Mouse (Mus musculus): ENCODE data around the gene Zc3h13. TPM values are rescaled to one million over a fixed set of nuclear protein-coding genes. Genes with fewer than 3 reads are reported as not detected.

Zc3h13 gene
- polyA plus RNA-seq, 1 experiment: 11.9 TPM

- no peak overlapping the region for H3K27ac ChIP-seq (ENCODE audit: insufficient read depth, low read depth, low read length)
- TF ChIP-seq CTCF (IDR thresholded peaks at IDR 0.05; ENCODE audit: extremely low read depth, insufficient read length, insufficient replicate concordance, low read depth, low read length): no peak
- no peak for TF ChIP-seq POLR2A (IDR thresholded peaks at IDR 0.05; ENCODE audit: low read depth, low read length)
Measured at GRCm38 (mm10) chr14:75323354-75323753, 39.2 kb downstream of the Zc3h13 start.

GRCm38 (mm10) chr14:75328062-75328461, 43.9 kb downstream of the Zc3h13 start:
- H3K36me3 ChIP-seq (ENCODE audit: control insufficient read depth, insufficient read depth, low read length): peaks cover 50% of the 10 kb centered on the region
- H3K27me3 ChIP-seq (ENCODE audit: control insufficient read depth, insufficient read depth, low read length): no peaks in the 10 kb centered on the region
- TF ChIP-seq POLR2A (IDR thresholded peaks at IDR 0.05; ENCODE audit: low read depth, low read length): no peak
- no peak for TF ChIP-seq CTCF (IDR thresholded peaks at IDR 0.05; ENCODE audit: extremely low read depth, insufficient read length, insufficient replicate concordance, low read depth, low read length)
- 75% methylated on average over 8 of the region's 8 CpGs for WGBS
- no peaks in the 10 kb centered on the region for H3K4me1 ChIP-seq (ENCODE audit: control insufficient read depth, insufficient read depth, insufficient read length, low read length)
- H3K27ac ChIP-seq (ENCODE audit: insufficient read depth, low read depth, low read length): no peak overlapping the region
- H3K4me3 ChIP-seq (ENCODE audit: low read depth, low read length): no peak overlapping the region

More at GRCm38 (mm10) chr14:75323354-75323753, 39.2 kb downstream of the Zc3h13 start:
- no peaks in the 10 kb centered on the region for H3K27me3 ChIP-seq (ENCODE audit: control insufficient read depth, insufficient read depth, low read length)
- no peak overlapping the region for H3K4me3 ChIP-seq (ENCODE audit: low read depth, low read length)
- H3K36me3 ChIP-seq (ENCODE audit: control insufficient read depth, insufficient read depth, low read length): peaks cover 39% of the 10 kb centered on the region
- no peaks in the 10 kb centered on the region for H3K4me1 ChIP-seq (ENCODE audit: control insufficient read depth, insufficient read depth, insufficient read length, low read length)
- WGBS: 98% methylated on average over 32 of the region's 32 CpGs

GRCm38 (mm10) chr14:75330621-75331020, 46.4 kb downstream of the Zc3h13 start:
- H3K4me1 ChIP-seq (ENCODE audit: control insufficient read depth, insufficient read depth, insufficient read length, low read length): no peaks in the 10 kb centered on the region
- 94% methylated on average over 6 of the region's 6 CpGs for WGBS
- H3K36me3 ChIP-seq (ENCODE audit: control insufficient read depth, insufficient read depth, low read length): peaks cover 40% of the 10 kb centered on the region
- no peak overlapping the region for H3K27ac ChIP-seq (ENCODE audit: insufficient read depth, low read depth, low read length)
- TF ChIP-seq CTCF (IDR thresholded peaks at IDR 0.05; ENCODE audit: extremely low read depth, insufficient read length, insufficient replicate concordance, low read depth, low read length) (peak; percentile 40; the same call in 1 of the 2 replicates), POLR2A (IDR thresholded peaks at IDR 0.05; ENCODE audit: low read depth, low read length) (no peak)
- H3K27me3 ChIP-seq (ENCODE audit: control insufficient read depth, insufficient read depth, low read length): no peaks in the 10 kb centered on the region
- no peak overlapping the region for H3K4me3 ChIP-seq (ENCODE audit: low read depth, low read length)

DNA sequence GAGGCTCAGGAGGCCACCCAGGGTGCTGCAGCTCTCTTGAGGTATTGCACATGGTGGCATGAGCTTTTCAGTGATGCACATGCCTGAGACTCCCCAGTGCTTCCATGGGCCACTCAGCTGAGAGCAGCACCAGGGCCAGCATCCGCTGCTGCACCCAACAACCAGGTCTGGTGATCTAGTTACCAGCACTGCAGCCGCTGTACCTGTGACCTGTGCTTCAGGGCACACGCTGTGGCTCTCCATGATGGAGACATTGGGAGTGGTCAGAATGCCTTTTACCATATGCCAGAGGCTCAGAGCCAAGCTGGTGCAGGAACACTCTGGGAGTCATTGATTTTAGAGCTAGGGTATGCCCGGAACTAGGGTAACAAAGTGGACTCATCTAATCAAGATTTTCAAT, 50.1 kb downstream of the Zc3h13 start:
- WGBS: 93% methylated on average over 4 of the region's 4 CpGs
- Histone ChIP-seq H3K4me3 (ENCODE audit: low read depth, low read length) (no peak overlapping the region), H3K4me1 (ENCODE audit: control insufficient read depth, insufficient read depth, insufficient read length, low read length) (no peaks in the 10 kb centered on the region), H3K36me3 (ENCODE audit: control insufficient read depth, insufficient read depth, low read length) (peaks cover 46% of the 10 kb centered on the region), H3K27ac (ENCODE audit: insufficient read depth, low read depth, low read length) (no peak overlapping the region), H3K27me3 (ENCODE audit: control insufficient read depth, insufficient read depth, low read length) (no peaks in the 10 kb centered on the region)
- TF ChIP-seq POLR2A (IDR thresholded peaks at IDR 0.05; ENCODE audit: low read depth, low read length) (no peak), CTCF (IDR thresholded peaks at IDR 0.05; ENCODE audit: extremely low read depth, insufficient read length, insufficient replicate concordance, low read depth, low read length) (no peak)

DNA sequence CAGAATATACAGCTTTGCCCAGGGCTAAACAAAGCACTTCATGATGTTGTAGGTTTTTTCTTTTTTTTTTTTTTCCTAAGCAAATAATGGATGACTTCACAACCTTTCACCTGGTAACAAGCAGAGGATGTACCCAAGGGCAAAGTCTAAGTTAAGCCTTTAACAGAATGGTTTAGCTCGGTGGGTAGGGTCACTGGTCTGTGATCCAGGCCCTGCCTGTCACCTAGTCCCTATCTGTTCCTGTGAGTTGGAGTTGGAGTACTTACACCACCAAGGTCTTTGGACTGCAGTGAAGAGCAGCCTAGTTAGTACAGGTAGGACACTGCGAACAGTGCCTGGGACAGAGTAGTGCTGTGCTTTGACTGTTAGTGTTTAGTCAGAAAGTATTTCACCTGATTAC, 53.7 kb downstream of the Zc3h13 start:
- Histone ChIP-seq H3K27me3 (ENCODE audit: control insufficient read depth, insufficient read depth, low read length) (no peaks in the 10 kb centered on the region), H3K27ac (ENCODE audit: insufficient read depth, low read depth, low read length) (no peak overlapping the region), H3K4me3 (ENCODE audit: low read depth, low read length) (no peak overlapping the region), H3K36me3 (ENCODE audit: control insufficient read depth, insufficient read depth, low read length) (peaks cover 30% of the 10 kb centered on the region), H3K4me1 (ENCODE audit: control insufficient read depth, insufficient read depth, insufficient read length, low read length) (no peaks in the 10 kb centered on the region)
- no peak for TF ChIP-seq POLR2A (IDR thresholded peaks at IDR 0.05; ENCODE audit: low read depth, low read length)
- TF ChIP-seq CTCF (IDR thresholded peaks at IDR 0.05; ENCODE audit: extremely low read depth, insufficient read length, insufficient replicate concordance, low read depth, low read length): no peak
- 74% methylated on average over 2 of the region's 2 CpGs for WGBS

- WGBS: 90% methylated on average over 5 of the region's 5 CpGs
- no peaks in the 10 kb centered on the region for H3K4me1 ChIP-seq (ENCODE audit: control insufficient read depth, insufficient read depth, insufficient read length, low read length)
- no peak overlapping the region for H3K27ac ChIP-seq (ENCODE audit: insufficient read depth, low read depth, low read length)
- H3K27me3 ChIP-seq (ENCODE audit: control insufficient read depth, insufficient read depth, low read length): no peaks in the 10 kb centered on the region
- no peak overlapping the region for H3K4me3 ChIP-seq (ENCODE audit: low read depth, low read length)
- peaks cover 23% of the 10 kb centered on the region for H3K36me3 ChIP-seq (ENCODE audit: control insufficient read depth, insufficient read depth, low read length)
- TF ChIP-seq POLR2A (IDR thresholded peaks at IDR 0.05; ENCODE audit: low read depth, low read length) (no peak), CTCF (IDR thresholded peaks at IDR 0.05; ENCODE audit: extremely low read depth, insufficient read length, insufficient replicate concordance, low read depth, low read length) (no peak)
Measured at GRCm38 (mm10) chr14:75346041-75346440, 61.9 kb downstream of the Zc3h13 start.

DNA sequence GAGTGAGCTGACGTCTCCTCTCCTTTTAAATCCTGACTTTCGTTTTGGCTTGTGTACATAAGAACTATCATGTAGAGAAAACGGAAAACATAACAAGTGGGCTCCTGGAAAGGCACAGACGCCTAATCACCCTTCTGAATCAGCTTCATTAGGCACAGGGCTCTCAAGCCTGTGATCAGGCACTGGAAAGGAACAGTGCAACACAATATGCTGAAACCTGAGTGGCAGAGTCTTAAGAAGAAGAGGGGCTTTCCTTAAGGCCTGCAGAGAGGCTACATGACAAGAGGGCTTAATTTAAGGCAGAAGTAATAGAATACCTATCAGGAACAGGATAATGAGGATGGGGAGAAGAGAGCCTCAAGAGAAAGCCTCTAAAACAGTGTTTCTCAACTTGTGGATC, 67.5 kb downstream of the Zc3h13 start:
- Histone ChIP-seq H3K4me3 (ENCODE audit: low read depth, low read length) (no peak overlapping the region), H3K4me1 (ENCODE audit: control insufficient read depth, insufficient read depth, insufficient read length, low read length) (no peaks in the 10 kb centered on the region), H3K27me3 (ENCODE audit: control insufficient read depth, insufficient read depth, low read length) (no peaks in the 10 kb centered on the region), H3K36me3 (ENCODE audit: control insufficient read depth, insufficient read depth, low read length) (no peaks in the 10 kb centered on the region), H3K27ac (ENCODE audit: insufficient read depth, low read depth, low read length) (no peak overlapping the region)
- TF ChIP-seq POLR2A (IDR thresholded peaks at IDR 0.05; ENCODE audit: low read depth, low read length): no peak
- no peak for TF ChIP-seq CTCF (IDR thresholded peaks at IDR 0.05; ENCODE audit: extremely low read depth, insufficient read length, insufficient replicate concordance, low read depth, low read length)
- 53% methylated on average over 4 of the region's 4 CpGs for WGBS

Measured in small intestine, adult 2 months (tissue).